Mouse (Mus musculus) embryonic fibroblast, embryonic 13.5 days (primary cell): Measurements from ENCODE around the gene Ntrk3. TPM values are rescaled to one million over a fixed set of nuclear protein-coding genes. Genes with fewer than 3 reads are reported as not detected.

Experiments used
- H3K27ac ChIP-seq: 2 replicates; pipeline ENCODE4 v1.5.1; 2012; ENCODE audit warnings: low read length, control low read depth, inconsistent platforms; ENCODE audit not compliant: insufficient read depth
- H3K4me1 ChIP-seq: 2 replicates; pipeline ENCODE4 v1.6.1; 2011; ENCODE audit warnings: low read length; ENCODE audit not compliant: control insufficient read depth, insufficient read depth
- H3K4me3 ChIP-seq: 2 replicates; pipeline ENCODE4 v1.5.1; 2011; ENCODE audit warnings: mild to moderate bottlenecking, control low read depth, low read length; ENCODE audit not compliant: insufficient read depth
- CTCF ChIP-seq: IDR thresholded peaks from 2 replicates; pipeline ENCODE4 v1.5.1; 2011; ENCODE audit warnings: mild to moderate bottlenecking, control low read depth, low read length, moderate library complexity, borderline replicate concordance; ENCODE audit not compliant: insufficient read depth
- POLR2A ChIP-seq: IDR thresholded peaks from 2 replicates; pipeline ENCODE4 v1.6.1; 2011; ENCODE audit warnings: low read depth, mild to moderate bottlenecking, control low read depth, low read length, moderate library complexity
- polyA plus RNA-seq: library from polyadenylated mRNA; stranded (reverse); fragments of >200 nt; gene quantifications from 2 replicates; pipeline ENCODE4 v1.2.4, GENCODE M21; 2011; ENCODE audit warnings: low read depth; ENCODE audit not compliant: missing spikeins, insufficient read length

Gene Ntrk3
- polyA plus RNA-seq, 1 experiment, result 6.0 TPM

GRCm38 (mm10) chr7:78754458-78755000, 16.7 kb upstream of the Ntrk3 start:
- no peak for TF ChIP-seq CTCF
- no peak for TF ChIP-seq POLR2A
- Histone ChIP-seq H3K4me3 (no peak overlapping the region), H3K27ac (no peak overlapping the region), H3K4me1 (no peaks in the 10 kb centered on the region)

DNA sequence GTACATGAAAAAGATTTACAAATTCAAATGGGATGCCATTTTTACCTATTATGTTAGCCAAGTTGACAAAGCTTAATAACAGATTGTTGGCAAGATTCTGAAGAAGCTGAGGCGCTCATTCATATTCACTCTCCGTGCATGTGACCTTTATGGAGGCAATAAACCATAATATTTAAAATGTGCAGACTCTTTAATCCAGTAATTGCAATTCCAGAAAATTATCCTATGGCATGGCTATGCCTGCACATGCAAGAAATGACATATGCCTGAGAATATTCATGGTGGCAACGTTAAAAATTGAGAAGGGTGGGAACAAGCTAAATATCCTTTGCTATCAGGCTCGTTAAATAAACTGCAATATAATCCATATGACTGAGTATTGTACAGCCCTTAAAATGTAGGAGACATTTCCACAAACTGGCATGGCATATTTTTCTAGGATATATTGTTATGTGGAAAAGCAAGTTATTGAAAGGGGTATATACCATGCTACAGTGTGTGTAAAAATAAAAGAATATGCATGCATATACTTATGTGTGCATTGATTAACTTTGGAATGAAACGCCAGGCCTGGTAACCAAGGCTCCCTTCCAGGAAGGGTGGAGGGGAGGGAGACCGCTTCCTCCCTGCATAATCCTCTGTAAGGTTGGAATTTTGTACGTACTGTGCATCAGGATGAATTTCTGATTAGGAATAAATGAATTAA, 16.1 kb upstream of the Ntrk3 start:
- Histone ChIP-seq H3K4me1 (no peaks in the 10 kb centered on the region), H3K27ac (no peak overlapping the region), H3K4me3 (no peak overlapping the region)
- no peak for TF ChIP-seq POLR2A
- TF ChIP-seq CTCF, result no peak

DNA sequence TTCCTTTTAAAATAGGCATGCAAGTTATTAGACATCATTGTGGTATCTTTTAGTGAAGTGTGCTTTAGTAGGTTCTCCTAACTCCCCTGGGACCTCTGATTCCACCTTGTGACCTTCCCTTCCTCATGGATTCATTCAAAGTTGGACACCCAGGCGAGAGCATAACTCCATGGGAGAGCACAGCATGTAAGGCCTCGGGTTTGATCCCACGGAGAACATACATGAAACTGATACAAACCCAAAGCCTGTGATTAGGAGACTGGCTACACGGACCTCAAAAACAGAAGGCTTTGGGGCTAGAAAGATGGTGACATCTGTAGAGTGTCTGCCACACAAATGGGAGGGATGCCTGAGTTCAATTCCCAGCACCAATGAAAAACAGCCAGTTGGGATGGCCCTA, 15.1 kb upstream of the Ntrk3 start:
- Histone ChIP-seq H3K4me1 (no peaks in the 10 kb centered on the region), H3K4me3 (no peak overlapping the region)
- no peak for TF ChIP-seq POLR2A
- no peak for TF ChIP-seq CTCF

DNA sequence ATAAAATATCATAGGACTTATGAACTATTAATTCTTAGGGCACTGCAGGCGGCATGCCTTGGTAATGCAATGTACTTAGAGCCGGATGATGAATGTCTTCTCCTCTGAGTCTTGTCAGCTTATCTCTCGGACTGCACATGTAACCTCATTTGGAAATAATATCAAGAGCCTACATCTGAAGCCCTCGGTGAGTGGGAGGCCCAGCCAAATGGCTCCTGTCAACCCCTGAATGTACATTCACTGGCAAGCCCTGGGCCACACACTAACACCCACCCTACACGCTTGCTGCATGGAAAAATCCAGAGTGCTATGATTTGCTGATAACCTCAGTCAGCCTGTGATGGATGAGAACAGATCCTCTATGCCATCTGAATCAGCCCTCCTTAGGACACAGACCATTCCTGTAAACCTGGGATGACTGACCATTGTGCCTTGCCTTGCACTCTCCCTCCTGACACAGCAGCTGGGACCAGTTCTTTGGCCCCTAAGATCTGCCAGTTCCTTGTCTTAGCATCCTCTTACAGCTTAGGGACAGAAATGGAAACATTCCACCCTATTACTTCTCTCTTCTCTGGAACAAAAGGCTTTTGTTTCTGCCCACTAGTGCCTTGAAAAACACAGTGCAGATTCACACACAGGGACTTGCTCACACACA, 6.0 kb upstream of the Ntrk3 start:
- H3K4me3 ChIP-seq, result no peak overlapping the region
- no peak overlapping the region for H3K27ac ChIP-seq
- no peak for TF ChIP-seq CTCF
- TF ChIP-seq POLR2A, result no peak
- H3K4me1 ChIP-seq, result no peaks in the 10 kb centered on the region

More for the DNA sequence above, 15.1 kb upstream of the Ntrk3 start:
- no peak overlapping the region for H3K27ac ChIP-seq

GRCm38 (mm10) chr7:78739351-78740000, 1.7 kb upstream of the Ntrk3 start:
- Histone ChIP-seq H3K27ac (no peak overlapping the region), H3K4me1 (no peaks in the 10 kb centered on the region), H3K4me3 (no peak overlapping the region)
- TF ChIP-seq CTCF (no peak), POLR2A (no peak)

DNA sequence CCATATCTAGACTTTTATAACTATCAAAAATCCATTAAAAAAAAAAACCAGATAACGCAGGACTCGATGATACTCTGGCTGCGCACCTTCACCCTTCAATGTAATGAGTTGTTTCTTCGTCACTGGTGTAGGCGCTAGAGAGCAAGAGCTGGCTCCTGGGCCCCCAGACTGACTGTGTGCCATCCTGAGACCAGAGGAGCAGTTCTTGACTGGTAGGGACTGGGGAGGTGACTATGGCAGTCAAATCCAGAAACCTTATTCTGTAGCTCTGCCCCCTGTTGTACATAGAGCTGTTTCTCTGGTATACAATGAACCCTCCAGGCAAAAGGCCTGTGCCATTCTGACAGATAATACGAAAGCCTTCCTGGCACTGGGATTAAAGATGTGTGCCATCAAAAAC, 616 bp downstream of the Ntrk3 start:
- Histone ChIP-seq H3K4me1 (no peaks in the 10 kb centered on the region), H3K27ac (no peak overlapping the region), H3K4me3 (no peak overlapping the region)
- TF ChIP-seq CTCF (no peak), POLR2A (no peak)

DNA sequence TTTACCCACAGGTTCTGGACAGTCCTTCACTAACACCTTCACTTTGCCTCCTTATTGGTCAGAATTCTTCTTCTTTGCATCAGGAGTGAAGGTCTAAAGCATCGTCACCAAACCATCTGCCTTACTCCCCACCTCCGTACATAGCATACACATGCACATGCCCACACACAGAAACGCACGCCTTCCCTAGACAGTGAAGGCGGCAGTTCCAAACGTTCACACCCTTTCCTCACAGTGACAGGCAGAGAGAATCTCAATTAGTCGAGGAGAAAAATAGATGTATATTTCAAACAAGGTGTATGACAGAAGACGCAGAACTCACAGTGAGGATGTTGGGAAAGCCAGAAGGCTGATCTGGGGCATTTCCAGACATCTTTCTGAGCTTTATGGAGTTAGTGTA, 6.4 kb downstream of the Ntrk3 start:
- H3K4me1 ChIP-seq, result no peaks in the 10 kb centered on the region
- H3K4me3 ChIP-seq, result no peak overlapping the region
- no peak overlapping the region for H3K27ac ChIP-seq
- TF ChIP-seq CTCF (no peak), POLR2A (no peak)

DNA sequence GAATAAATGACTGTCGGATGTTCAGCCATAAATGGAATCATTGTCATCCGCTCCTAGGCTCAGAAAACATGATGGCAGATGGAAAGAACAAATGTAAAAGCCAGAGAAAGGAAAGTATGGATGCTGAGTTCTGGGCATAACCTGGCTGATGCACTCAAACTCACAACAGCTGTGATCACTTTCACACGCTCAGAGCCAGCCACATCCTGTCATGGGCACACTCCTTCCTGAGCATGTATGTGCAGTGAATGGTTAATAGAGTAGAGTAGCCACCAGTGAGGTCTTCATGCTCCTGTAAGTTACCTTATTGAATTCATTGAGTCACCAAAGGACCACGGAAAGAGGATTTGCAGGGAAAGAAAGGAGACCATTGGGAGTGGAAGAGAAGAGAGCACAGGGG, 13.2 kb downstream of the Ntrk3 start:
- Histone ChIP-seq H3K4me1 (no peaks in the 10 kb centered on the region), H3K4me3 (no peak overlapping the region), H3K27ac (no peak overlapping the region)
- TF ChIP-seq CTCF (no peak), POLR2A (no peak)

GRCm38 (mm10) chr7:78722051-78722450, 15.8 kb downstream of the Ntrk3 start:
- no peak for TF ChIP-seq POLR2A
- no peak overlapping the region for H3K27ac ChIP-seq
- no peak overlapping the region for H3K4me3 ChIP-seq
- H3K4me1 ChIP-seq, result no peaks in the 10 kb centered on the region
